Mouse (Mus musculus): ENCODE results near the gene Ksr1.

Gene Ksr1

DNA sequence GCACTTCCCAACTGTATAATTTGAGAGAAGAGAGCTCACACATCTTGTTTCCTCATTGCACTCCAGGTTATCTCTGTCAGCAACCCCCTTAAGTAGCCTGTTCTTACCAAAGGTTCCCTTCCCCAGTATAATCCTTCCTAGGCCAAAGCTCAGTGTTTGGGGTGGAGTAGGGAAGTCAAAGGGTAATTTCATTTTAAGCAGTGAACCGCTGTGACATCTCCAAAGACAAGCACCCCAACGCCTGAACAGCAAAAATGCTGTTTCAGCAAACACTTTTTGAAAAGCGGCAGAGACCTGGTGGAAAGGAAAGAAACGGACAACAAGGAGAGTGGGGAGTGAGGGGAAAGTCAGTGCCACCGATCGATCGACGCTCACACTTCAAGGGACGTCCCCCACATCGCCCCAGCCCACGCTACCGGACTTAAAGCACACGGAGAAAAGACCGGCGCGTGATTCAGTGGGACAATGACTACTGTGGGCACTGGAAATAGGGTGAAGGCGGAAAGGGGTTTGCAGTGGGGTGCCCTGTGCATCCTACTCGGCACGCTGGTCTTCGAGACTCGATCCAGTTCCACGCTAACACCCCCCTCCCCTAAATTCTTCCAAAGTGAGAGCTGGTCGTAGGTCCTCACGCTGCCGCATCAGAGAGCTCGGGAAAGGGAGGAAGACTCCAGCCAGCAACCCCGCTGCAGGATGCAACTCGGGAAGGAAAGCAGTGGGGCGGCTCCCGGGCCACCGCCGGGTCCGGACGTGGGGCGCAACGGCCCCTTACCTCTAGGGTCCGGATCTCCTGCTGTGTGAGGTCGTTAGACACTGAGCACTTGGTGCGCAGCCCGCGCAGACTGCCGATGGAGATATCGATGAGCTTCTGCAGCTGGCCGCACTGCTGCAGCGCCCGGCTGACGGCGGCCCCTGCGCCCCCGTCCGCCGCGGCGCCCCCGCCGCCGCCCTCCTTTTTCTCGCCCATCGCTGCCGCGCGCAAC, 633 bp downstream of the Ksr1 start:
- no peak for DNase-seq

DNA sequence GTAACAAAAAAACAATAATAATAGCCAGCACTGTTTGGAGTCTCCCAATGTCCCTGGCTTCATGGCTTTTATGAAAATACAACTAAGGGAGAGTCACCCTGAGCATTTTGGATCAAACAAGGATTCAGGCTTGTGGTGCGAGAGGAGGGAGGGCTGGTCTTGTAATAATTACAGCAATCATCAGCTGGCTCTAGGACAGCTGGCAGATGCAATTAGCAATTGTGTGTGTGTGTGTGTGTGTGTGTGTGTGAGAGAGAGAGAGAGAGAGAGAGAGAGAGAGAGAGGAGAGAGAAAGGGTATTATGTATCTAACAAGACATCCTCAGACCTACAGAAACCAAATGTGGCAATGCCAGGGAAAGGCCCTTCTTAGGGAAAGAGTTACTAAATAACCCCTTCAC, 1.5 kb downstream of the Ksr1 start:
- no peak for DNase-seq

DNA sequence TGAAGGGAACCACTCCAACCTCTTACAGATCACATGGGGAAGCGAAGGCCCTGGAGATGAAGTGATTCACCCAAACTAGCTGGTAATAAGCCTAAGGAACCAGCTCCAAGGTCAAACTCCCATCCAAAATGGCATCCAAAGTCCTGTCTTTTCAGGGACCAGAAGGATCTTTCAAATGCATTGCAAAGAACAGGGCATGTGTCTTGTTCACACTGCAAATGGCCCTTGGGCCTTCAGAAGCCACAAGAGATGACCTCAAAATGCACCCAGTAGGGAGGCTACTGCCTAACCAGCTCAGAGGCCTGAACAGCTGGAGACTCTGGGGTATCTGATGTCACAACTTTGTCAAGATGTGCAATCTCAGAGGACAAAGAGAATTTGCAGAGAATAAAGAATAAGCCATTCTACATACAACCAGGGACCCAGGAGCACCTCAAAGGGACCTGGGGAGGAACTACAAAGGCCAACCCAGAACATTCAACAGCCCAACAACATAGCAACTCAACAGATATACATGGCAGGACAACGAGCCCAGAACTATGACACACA, 2.1 kb downstream of the Ksr1 start:
- no peak for DNase-seq

DNA sequence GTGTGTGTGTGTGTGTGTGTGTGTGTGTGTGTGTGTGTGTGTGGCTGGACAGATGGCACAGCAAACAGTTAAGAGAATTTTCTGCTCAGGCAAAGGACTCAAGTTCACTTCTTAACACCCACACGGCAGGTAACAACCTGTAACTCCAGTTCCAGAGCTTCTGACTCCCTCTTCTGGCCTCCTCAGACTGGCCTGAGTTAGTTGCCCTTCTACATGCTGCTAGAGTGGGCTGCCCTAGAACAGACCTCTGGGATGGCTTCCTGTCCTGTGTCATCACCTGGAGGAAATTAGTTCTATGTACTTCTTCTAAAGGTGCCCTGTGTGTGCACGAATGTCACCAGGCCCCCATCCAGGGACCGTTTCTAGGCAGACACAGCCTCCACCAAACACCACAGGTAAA, 2.9 kb downstream of the Ksr1 start:
- no peak for DNase-seq

DNA sequence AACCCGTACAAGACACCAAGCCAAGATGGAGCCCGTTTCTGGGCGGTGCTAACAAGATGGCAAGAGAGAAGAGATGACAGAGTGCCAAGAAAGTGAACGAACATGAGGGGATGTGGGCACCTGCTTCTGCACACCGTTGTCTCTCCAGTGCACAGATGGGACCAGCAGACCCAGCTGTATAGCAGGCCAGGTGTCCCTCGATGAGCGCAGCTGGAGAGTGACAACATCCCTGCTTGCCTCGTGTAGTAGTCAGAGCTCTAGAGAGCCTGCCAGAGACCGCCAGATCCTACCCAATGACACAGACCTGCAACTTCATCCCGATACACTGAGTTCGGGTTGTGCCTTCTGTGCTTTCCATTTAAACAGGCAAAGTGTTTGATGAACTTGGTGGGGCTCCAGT, 3.8 kb downstream of the Ksr1 start:
- DNase-seq: no peak

DNA sequence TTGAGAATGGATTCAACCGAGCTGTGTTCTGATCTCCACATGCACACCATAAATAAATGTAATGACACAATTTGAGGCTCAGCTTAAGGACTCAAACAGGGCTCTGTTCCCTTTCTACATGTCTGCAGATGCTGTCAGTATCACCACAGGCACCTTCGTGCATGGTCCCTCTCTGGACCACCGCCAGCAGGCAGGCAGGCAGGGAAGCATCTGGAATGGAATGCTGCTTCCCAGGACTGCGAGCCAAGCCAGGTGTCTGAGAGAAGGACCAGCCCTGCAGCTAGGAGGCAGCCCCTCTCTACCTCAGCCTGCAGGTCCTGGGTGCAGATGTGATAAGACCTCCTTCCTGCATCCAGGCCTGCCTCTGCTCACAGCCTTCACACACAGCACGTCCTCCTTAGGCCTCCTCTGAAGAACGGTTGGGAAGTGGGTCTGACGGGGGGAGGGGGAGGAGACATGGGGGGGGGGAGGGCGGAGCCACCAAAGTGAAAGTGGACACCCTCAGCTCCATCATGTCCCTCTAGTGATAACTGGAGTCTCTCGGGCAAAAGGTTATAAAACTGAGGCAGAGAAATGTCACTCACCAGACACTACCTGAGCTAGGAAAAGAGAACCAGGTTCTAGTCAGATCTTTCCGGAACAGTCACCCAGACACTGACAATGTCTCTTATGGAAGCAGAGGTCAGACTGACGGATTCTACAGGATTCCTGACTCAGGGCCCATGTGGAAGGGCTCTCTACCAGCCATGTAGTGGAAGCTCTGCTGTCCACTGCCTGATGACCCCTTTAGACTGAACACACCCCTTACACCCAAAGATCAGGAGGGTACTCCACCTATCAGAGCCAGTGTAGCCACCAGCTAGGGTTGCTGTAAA, 4.7 kb downstream of the Ksr1 start:
- no peak for DNase-seq

DNA sequence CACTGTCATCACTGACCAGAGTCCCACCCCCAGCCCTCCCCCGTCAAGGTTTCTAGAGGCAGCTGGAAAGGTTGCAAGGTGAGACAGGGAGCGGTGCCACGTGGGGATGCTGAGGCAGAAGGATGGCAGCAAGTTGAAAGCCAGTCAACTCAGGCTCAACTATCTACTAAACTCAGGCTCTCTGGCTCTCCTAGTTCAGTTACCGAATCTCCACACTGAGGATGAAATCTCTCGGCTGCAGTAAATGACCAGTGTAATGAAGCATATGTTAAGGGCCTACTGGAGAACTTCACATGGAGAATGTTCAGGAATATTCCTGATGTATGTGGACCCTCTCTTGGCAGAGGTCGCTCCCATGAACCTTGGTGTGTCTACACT, 5.7 kb downstream of the Ksr1 start:
- DNase-seq: no peak

DNA sequence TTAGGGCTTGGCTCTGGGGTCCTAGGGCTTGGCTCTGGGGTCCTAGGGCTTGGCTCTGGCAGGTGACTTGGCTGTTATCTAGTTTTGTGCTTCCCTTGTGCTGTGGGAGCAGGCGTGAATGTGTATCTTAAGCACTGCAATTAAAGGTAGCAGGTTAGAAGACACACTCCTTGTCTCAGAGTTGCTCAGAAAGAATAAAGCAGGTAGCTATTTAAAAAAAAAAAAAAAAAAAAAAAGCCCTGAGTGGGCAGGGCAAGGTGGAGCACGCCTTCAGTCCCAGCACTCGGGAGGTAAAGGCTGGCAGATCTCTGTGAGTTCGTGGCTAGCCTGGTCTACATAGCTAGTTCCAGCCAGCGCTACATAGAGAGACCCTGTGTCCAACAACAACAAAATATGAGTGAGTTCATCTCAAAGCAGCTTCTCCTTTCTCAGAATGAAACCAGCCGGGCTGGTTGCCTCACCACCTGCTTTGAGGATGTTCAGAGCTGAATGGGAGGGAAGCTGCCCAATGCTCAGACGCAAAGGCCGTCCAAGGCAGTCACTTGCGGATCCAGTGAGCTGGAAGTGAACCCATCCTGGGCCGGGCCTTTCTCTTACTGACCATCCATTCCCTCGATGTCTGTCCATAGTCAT, 6.2 kb downstream of the Ksr1 start:
- no peak for DNase-seq

DNA sequence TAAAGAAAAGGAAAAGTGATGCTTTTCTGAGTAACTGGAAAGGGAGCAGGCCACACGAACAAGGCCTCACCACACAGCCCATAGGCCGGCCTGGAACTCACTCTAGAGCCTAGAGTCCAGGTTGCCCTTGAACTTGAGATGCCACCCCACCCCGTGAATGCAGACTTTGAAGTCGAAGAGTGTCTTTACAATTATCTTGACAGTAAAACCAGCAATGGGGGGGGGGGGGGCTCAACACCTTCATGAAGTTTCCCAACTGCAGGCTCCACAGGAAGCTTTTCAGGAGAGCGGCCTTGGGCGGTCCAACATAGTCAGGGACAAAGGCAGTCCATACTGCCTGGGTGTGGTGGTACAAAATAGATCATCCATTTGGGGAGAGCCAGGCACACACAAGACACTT, 7.6 kb downstream of the Ksr1 start:
- no peak for DNase-seq

DNA sequence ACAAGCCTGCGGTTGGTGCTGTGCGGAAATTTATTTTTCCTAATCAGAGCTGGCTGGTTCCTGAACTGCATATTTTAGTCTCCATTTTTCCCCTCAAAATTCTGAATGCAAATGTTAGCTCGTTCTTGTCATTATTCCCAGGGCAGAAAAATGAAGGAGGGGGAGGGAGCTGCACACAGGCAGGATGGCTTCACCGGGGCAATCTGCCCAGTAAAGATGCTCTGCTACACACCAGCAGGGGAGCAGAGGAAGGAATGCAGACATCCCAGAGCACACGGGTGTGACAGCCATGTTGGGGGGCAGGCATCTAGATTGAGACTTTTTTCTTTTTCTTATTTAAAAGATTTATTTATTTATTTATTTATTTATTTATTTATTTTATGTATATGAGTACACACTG, 9.0 kb downstream of the Ksr1 start:
- DNase-seq: no peak

DNA sequence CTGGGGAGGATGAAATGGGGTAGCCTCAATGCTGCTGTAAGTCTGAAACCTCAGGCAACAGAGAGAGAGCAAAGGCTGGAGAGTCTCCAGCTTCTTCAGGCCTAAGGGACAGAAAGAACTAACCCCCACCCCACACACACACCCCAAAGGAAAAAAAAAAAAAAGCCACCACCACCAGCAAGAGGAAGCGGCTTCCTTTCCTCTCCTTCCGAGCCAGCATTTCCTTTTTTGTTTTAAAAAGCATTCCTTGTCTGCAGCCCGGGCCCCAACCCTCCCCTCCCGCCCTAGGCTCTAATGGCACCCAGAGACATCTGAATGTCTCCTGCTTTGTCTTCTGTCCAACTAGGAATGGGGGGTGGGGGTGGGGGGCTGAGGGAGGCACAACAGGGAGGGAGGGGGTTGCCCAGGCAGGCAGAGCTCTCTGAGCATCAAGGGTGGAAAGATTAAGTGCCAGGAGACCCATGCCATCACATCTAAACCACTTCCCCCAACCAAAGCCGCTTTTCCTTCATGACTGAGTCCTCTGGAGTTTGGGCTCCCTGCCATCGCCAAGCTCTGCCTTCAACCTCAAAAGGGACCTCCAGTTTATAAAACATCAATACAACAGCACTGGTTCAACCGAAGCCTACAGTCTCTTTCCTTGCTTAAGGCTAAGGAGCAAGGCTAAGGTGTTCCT, 10.4 kb downstream of the Ksr1 start:
- no peak for DNase-seq

DNA sequence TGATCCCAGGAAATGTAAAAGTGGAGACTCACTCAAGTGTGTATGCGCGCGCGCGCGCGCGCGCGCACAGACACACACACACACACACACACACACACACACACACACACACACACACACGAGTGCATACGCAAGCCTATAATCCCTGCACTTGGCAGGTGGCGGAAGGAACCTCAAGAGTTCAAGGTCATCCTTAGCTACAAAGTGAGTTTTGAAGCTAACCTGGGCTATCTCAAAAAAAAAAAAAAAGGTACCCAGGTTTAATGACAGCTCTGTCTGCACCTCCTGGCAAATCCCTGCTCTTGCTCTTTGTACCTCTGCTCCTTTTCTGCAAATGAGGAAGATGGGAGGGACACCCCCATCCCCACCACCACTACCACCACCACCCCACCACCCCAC, 11.1 kb downstream of the Ksr1 start:
- DNase-seq: no peak

DNA sequence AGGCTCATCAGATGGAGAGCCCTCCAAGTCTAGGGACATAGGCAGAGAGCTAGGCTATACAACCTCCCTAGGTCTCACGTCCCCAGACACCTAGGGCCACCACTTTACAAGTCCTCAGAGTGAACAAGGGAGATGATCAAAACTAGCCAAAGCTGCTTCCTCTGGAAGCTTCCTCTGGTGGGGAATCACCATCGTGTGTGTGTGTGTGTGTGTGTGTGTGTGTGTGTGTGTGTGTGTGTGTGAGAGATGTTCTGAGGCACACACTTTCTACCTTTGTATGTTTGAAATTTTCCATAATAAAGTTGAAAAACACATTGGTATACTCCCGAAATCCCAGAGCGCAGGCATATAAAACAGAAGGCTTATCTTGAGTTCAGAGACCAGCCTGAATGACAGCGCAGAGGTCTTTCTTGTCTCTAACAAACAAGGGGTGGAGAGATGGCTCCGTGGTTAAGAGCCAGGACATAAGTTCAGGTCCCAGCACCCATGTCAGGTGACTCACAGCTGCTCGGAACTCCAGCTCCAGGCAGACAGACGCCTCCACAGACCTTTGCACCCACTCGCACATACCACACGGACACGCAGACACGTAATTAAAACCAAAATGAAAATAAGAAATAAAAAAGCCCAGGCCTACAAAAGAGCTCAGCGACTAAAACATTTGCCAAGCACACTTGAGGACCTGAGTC, 11.6 kb downstream of the Ksr1 start:
- peak; percentile 36 for DNase-seq

DNA sequence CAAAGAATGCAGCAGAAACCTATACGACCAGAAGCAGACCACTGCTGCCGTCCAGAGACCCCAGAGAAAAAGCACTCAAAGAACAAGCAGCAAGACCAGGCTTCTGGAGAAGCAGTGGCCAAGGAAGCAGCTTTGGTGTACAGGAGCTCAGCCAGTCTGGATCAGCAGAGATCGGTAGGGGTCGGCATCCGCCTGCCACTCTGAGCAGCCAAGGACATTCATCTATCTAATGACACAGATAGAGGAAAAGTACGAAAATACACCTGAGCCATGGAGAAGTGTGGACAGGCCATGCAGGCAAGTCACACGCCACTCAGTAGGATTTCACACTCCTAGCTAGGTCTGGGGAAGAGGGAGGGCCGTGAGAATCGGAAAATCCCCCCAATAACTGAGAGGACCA, 12.2 kb downstream of the Ksr1 start:
- DNase-seq: no peak

DNA sequence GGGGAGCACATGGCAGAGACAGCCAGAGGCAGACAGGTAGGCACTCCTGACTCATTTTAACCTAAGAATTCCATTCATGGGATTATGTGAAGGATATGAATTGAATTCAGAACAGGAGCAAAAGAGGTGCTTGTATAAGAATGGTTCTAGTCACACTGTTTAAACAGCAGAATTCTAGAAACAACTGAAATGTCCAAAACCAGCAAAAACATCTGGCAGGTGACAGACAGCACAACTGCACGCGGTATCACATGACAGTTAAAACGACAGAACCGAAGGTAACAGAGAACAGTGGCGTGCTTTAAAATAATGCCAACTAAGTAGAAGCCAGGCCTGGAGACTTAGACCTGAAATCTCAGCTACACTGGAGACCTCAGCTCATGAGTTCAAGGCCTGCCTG, 13.2 kb downstream of the Ksr1 start:
- DNase-seq: no peak

DNA sequence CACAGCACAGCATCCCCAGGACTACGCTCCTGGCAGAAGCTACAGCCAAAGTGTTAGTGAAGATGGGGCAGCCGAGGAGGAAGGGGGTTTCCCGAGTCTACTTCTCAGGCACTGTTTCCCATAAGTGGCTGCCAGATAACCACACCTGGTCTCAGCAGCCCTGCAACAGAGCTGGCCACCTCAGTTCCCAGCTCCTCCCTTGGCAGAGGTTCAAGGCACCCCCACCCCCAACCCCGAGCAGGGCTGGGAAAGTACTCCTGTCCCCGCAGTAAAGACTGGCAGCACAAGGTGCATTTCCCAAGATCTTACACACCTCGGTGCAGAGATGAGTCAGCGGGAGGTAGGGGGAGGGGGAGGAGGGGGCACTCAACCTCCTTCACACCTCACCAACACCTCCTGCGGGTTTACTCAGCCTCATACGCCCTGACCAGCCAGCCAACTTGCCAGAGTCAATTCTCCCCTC, 14.2 kb downstream of the Ksr1 start:
- no peak for DNase-seq

DNA sequence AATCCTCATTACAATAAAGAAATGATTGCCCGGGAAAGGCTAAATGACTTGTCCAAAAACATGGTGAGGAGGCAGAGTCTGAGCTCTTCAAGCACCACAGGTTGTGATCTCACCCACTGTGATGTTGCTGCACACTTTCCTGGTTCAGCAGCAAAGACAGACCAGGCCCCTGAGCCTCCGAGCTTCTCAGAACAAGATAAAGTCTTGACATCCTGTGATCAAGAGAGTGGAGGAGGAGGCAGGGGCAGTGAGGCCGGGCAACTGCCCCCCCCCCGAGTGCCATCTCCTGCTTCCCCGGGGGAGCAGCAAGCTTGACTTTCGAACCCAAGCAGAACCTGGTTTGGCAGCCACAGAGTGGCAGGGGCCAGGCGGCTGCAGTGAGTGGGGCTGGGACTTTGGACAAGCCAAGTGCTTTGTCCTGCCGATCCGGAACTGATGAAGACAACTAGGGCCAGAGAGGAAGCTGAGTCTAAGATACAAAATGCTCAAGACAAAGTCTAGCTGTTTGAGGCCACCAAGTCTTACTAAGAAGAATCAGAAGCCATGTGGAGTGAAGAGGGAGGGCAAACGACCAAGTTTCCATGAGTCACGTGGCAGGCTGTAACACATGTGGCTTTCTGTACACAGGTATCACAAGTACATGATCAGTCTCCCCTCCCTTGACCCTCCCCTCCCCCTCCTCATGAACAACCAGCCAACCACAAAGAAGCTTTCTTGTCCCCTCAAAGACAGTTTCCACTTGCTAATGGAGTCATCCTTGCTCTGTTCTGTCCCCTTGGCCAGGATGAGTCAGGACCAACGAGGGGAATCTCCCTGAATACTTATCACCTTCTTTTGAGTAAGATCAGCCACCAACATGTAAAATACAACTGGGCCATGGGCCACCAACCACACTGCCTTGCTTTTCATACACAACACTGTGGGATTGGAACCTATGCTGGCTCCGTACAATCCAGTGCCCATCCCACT, 16.5 kb downstream of the Ksr1 start:
- no peak for DNase-seq

DNA sequence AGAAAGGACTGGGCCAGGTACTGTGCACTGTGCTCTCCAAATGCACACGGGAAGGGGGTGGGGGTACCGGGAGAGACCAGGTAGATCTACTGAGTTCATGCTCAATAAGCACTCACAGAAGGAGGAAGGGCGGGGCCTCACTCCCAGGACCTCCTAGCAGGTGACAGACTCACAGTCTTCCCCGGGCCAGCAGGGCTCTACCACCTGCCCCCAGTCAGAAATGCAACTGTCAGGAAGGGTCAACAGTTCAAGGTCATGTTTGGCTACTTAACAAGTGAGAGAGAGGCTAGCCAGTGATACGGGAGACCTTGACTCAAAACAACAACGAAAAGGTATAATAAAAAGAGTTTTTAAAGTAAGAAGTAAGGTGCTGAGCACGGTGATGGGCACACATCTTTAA, 18.0 kb downstream of the Ksr1 start:
- no peak for DNase-seq

DNA sequence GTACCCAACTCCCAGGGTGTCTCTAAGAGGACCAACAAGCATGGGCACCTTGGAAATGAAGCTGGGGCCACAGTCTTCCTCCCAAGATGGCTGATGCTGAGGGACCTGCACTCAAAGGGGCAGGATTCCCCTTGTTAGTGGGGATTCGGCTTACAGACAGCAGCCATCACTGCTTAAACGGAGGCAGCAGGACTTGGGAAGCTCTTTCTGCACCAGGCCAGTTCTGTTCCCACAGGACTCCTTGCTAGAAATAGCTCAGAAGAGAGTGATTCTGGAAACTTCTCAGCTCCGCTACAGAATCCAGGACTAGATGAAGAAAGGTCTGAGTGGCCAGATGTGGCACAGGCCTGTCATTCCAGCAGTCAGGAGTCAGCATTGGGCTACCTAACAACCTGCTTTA, 19.2 kb downstream of the Ksr1 start:
- DNase-seq: no peak

DNA sequence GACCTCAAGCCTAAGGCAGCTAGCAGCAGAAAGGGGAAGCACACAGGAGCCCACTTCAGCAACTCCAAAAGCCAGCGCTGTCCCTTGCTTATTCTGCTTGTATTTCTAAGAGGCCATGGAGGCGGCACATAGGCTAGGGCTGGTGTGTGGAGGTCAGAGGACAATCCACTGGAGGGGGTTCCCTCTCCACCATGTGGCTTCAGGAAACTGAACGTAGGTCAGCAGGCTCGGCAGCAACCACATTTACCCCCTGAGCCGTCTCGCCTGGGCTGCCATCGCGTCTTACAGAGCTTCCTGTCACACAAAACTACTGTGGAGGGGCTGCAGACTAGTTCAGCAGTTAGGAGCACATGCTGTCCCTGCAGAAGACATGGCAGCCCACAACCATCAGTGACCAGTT, 20.4 kb downstream of the Ksr1 start:
- DNase-seq: no peak

DNA sequence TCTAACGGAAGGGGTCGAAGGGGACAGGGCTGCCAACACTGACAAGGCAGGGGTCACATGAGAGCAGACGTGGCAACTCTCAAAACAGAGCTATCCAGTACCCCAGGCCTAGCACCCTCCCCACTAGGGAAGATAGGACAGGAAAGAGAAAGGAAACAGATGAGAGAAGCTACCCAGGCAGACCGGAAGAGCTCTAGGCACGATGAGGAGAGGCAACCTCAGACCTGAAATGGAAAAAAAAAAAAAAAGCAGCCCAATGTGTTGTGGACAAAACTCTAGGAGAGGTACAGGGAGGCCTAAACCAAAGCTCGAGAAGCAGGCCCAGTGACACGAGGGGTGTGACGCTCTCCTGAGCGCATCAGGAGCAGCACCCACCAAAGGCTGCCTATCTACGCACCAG, 23.7 kb downstream of the Ksr1 start:
- no peak for DNase-seq

All from kidney, adult 9 months (tissue).